Mouse (Mus musculus) G1E (cell line): ENCODE measurements around the gene Cyp1b1.

Experiments
- CTCF ChIP-seq: IDR thresholded peaks from 2 replicates; pipeline ENCODE4 v1.5.1; 2012; ENCODE audit warnings: low read depth, low read length, inconsistent platforms, mixed read lengths
- GATA1 ChIP-seq: IDR thresholded peaks from 2 replicates; pipeline ENCODE4 v1.6.1; 2012; ENCODE audit warnings: borderline replicate concordance, low read length, inconsistent platforms, mixed read lengths
- POLR2AphosphoS5 ChIP-seq: IDR thresholded peaks from 2 replicates; pipeline ENCODE4 v1.6.1; 2012; ENCODE audit warnings: low read depth, low read length, inconsistent platforms; ENCODE audit not compliant: insufficient replicate concordance
- TAL1 ChIP-seq: conservative IDR thresholded peaks from 2 replicates; pipeline ENCODE4 v1.6.1; 2012; ENCODE audit warnings: low read depth, low read length, inconsistent platforms, mixed read lengths

DNA sequence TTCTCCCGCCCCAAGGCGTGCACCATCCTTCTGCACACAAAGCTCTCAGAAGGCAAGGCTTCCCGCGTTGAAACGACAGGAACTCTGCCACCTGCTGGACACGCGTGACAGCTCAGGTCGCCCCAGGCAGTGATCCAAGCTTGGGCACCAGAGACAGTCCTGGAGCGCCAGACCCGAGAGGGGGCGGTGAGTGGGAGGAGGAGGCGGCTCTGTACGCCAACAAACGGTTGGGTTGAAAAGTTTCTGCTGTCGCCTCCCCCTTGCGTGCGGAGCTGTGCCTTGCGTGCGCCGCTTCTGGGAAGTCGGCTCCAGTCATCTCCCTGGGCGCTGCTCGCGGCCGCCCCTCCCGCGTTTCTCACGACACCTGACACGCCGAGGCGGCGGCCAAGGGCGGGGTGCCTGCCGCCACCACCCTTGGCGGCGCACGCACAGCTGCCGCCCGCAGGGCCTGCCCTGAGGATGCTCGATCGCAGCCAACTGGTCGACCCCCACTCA is 835 bp upstream of the Cyp1b1 start:
- no peak for TF ChIP-seq GATA1
- 0 out of 2 replicates have a peak, but pooled peaks have one; percentile 17 for TF ChIP-seq CTCF
- TF ChIP-seq POLR2AphosphoS5, result no peak
- TF ChIP-seq TAL1, result no peak
